In genomic region chr6:140333397-140333796, GRCm38 (mm10) we compare ENCODE assay signal across 21 mouse cellular contexts.
A peak's percentile ranks its signal among the peaks of the same experiment; 100 is the strongest.
DNase-seq lines count a peak whose midpoint lies in the region; ATAC-seq and TF ChIP-seq lines count a peak whose summit lies in the region.
"Had no signal": no experiment of that assay in that cellular context is flagged by ENCODE, and none has a peak within 500 bp of the region (broad histone marks: within the 10 kb centered on the region; RNA-seq: fewer than 3 reads in every experiment).

No protein-coding gene starts in this region.

- no peak for TF ChIP-seq CTCF in intestine, postnatal 0 days (IDR thresholded peaks at IDR 0.05; ENCODE audit: low read depth)

- no peak overlapping the region for H3K4me2 ChIP-seq in intestine, postnatal 0 days (replicated peaks; ENCODE audit: low read depth)
- no peak overlapping the region for H3K4me2 ChIP-seq in intestine, embryonic 15.5 days (replicated peaks)
- H3K4me2 ChIP-seq: embryonic facial prominence, embryonic 13.5 days; forebrain, embryonic 13.5 days; midbrain, embryonic 15.5 days had no signal

- peak; percentile 12 for DNase-seq in cerebellum, adult 11-12 months
- DNase-seq in cerebellum, adult 9-10 months, result no peak
- peak; percentile 7 for DNase-seq in cerebellum, adult 9-11 months
- peak; percentile 32 for DNase-seq in embryo, embryonic 11 days
- no peak for DNase-seq in neural tube, embryonic 10.5 days (ENCODE audit: extremely low spot score, low spot score)
- DNase-seq in left cerebral cortex, postnatal 36 days (ENCODE audit: low spot score in 2 of 2), result no peak
- DNase-seq: adrenal gland, postnatal 36 days; gastrocnemius, adult 2 months; kidney, adult 11 months; right cerebral cortex, postnatal 25 days; spleen, adult 18-20 months had no signal

- no peaks in the 10 kb centered on the region for H3K36me3 ChIP-seq in intestine, postnatal 0 days (ENCODE audit: control insufficient read depth, insufficient read depth)
- H3K36me3 ChIP-seq in intestine, embryonic 15.5 days, result no peaks in the 10 kb centered on the region
- H3K36me3 ChIP-seq: embryonic facial prominence, embryonic 13.5 days; heart, embryonic 10.5 days; midbrain, embryonic 15.5 days had no signal

- H3K27ac ChIP-seq in intestine, postnatal 0 days (ENCODE audit: low read depth, low read length), result no peak overlapping the region
- no peak overlapping the region for H3K27ac ChIP-seq in intestine, embryonic 15.5 days
- H3K27ac ChIP-seq: embryonic facial prominence, embryonic 13.5 days; forebrain, embryonic 13.5 days; gastrocnemius, adult 2 months; heart, embryonic 10.5 days; kidney, postnatal 0 days; macrophage; midbrain, embryonic 15.5 days had no signal

- H3K4me1 ChIP-seq in intestine, postnatal 0 days (replicated peaks; ENCODE audit: control insufficient read depth, insufficient read depth, low read length), result 0 out of 2 replicates have a peak, but pooled peaks cover 4% of the 10 kb centered on the region
- H3K4me1 ChIP-seq in intestine, embryonic 15.5 days (replicated peaks), result 0 out of 2 replicates have a peak, but pooled peaks cover 7% of the 10 kb centered on the region

- WGBS in intestine, postnatal 0 days, result 66% methylated on average over 3 of the region's 3 CpGs
- WGBS in intestine, embryonic 15.5 days, result 62% methylated on average over 3 of the region's 3 CpGs

- no peaks in the 10 kb centered on the region for H3K27me3 ChIP-seq in intestine, postnatal 0 days (replicated peaks; ENCODE audit: control insufficient read depth, insufficient read depth, low read length)
- no peaks in the 10 kb centered on the region for H3K27me3 ChIP-seq in intestine, embryonic 15.5 days (replicated peaks)
- H3K27me3 ChIP-seq: embryonic facial prominence, embryonic 13.5 days; forebrain, embryonic 13.5 days; midbrain, embryonic 15.5 days had no signal

- H3K9ac ChIP-seq in intestine, postnatal 0 days (ENCODE audit: low read depth, low read length), result no peak overlapping the region
- no peak overlapping the region for H3K9ac ChIP-seq in intestine, embryonic 15.5 days
- H3K9ac ChIP-seq: embryonic facial prominence, embryonic 13.5 days; forebrain, embryonic 13.5 days; midbrain, embryonic 15.5 days had no signal

- H3K4me3 ChIP-seq in intestine, postnatal 0 days (ENCODE audit: low read depth, low read length), result no peak overlapping the region
- no peak overlapping the region for H3K4me3 ChIP-seq in intestine, embryonic 15.5 days (replicated peaks)
- H3K4me3 ChIP-seq: embryonic facial prominence, embryonic 13.5 days; erythroblast, embryonic 14.5 days; forebrain, embryonic 13.5 days; gastrocnemius, adult 2 months; heart, embryonic 10.5 days; midbrain, embryonic 15.5 days had no signal

- intact Hi-C loops in left cerebral cortex, postnatal 36 days (cut with DNase I), result no loop called here

- 0 out of 2 replicates have a peak, but pooled peaks have one; percentile 31 for ATAC-seq in intestine, postnatal 0 days
- ATAC-seq in intestine, embryonic 15.5 days, result no peak
- ATAC-seq: forebrain, embryonic 13.5 days; hindbrain, embryonic 16.5 days; midbrain, embryonic 15.5 days had no signal

- no peaks in the 10 kb centered on the region for H3K9me3 ChIP-seq in intestine, postnatal 0 days (ENCODE audit: control insufficient read depth)
- no peaks in the 10 kb centered on the region for H3K9me3 ChIP-seq in intestine, embryonic 15.5 days
- H3K9me3 ChIP-seq: embryonic facial prominence, embryonic 13.5 days; forebrain, embryonic 13.5 days; heart, embryonic 10.5 days; midbrain, embryonic 15.5 days had no signal

Comparison
In these comparisons a context has a peak if more than half of its experiments do, and no peak if none do; other contexts are left out.
1. DNase-seq: peak in cerebellum, adult 11-12 months (single experiment), cerebellum, adult 9-11 months (single experiment) and embryo, embryonic 11 days (single experiment); none in cerebellum, adult 9-10 months (single experiment), neural tube, embryonic 10.5 days (single experiment) and left cerebral cortex, postnatal 36 days (0 of 2).